Mouse (Mus musculus) E14TG2a.4 (cell line): ENCODE measurements around the gene Abhd12.

ENCODE experiments used
- CTCF ChIP-seq: conservative IDR thresholded peaks from 2 replicates; pipeline ENCODE4 v1.5.1; 2014; ENCODE audit warnings: low read length
- POU5F1 ChIP-seq: IDR thresholded peaks from 2 replicates; pipeline ENCODE4 v1.6.1; 2014; ENCODE audit warnings: low read length, borderline replicate concordance

DNA sequence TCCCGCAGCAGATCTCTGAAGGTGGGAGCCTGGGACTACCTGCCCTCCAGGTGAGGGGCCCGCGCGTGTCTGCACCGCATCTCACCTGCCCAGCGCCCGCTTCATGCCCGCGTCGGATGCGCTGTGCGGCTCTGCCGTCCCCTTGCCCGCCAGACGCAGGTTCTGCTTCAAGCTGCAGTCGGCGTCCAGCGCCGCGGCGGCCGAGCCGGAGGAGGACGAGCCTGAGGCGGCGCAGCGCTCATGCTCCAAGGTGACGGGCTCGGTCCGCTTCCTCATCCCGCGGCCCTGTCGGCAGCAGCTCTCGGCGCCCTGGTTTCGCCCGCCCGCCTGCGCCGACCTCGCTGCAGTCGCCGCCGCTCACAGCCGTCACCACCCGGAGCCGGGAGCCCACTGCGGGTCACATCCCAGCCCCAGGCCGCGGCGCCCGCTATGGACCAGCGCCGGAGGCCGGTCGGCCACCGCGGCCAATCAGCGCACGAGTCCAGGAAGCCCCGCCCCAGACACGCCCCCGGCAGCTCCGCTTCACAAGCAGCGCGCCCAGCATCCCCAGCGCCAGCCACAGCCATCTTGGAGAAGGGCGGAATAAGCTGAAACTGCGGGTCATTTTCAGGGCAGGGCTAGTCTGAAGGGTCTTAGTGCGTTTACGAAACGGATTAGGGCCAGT lies at the start of gene Abhd12:
- no peak for TF ChIP-seq CTCF
- TF ChIP-seq POU5F1, result no peak
